Mouse (Mus musculus) olfactory bulb, adult 2 months (tissue): ENCODE measurements around the gene Ptbp3.

ENCODE experiments used
- CTCF ChIP-seq: fragments of 200-500 bp; IDR thresholded peaks from 2 replicates; pipeline ENCODE4 v1.5.1; 2012; ENCODE audit warnings: low read depth, mild to moderate bottlenecking, low read length, moderate library complexity; ENCODE audit not compliant: insufficient read depth
- POLR2A ChIP-seq: fragments of 200-500 bp; IDR thresholded peaks from 2 replicates; pipeline ENCODE4 v1.6.1; 2012; ENCODE audit warnings: mild to moderate bottlenecking, low read depth, low read length, moderate library complexity; ENCODE audit not compliant: insufficient read depth

- TF ChIP-seq CTCF = no peak
- TF ChIP-seq POLR2A = no peak
These were observed 107.9 kb downstream of the Ptbp3 start for GRCm38 (mm10) chr4:59441265-59441664.
